Mouse (Mus musculus): Measurements from ENCODE around the gene Jpt2.

The Jpt2 gene

DNA sequence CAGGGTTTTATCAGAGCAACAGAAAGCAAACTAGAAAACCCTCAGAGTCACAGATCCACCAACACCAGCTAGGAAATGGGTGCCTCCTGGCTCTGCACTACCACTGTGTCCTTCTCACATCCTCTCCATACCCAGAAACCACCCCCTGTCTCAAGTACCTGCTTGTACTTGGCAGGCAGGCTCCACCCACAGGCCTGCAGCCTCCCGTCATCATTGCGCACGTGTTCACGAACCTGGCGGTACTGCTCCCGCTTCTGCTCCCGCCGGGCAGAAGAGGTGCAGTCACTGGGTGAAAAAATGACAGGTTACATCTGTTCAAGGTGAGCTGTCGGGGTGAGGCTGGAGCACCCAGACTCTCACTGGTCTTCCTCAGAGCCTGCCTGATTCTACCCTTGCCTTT, 56.7 kb downstream of the Jpt2 start:
- DNase-seq = peak; percentile 56

DNA sequence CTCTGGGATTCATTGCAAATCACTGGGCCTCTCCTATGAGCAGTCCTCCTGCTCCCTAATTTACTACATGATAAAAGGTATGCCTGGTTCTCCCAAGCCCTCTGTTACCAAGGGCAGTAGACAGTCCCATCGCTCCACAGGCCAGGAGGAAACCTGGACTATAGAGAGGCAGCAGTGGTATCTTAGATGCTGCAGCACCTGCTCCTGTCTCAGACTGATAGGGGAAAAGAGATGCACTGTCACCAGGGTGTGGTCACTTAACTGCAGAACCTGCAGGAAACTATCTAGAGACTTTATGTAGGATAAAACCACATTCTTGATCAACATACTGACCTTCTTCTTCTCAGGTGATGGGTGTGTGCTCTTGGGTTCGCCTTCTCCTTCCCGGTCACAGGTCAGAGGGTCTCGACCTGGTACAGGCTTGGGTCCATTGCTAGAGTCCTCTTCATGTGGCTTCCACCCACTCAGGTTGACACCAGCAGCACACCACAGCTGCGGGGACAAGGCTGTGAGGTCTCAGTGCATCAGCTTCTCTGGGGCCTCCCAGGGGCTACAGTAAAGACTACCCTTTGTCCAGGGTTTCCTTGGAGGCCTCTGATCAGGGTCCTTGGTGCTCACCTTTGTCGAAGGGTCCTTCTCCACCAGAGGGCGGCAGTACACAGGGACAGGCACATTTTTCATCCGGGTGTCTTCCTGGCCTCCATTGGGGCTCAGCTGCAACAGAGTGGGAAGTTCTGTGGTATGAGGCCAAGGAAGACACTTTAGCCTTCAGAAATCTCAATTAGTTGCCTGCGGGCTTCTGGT, 57.6 kb downstream of the Jpt2 start:
- DNase-seq = peak; percentile 85

DNA sequence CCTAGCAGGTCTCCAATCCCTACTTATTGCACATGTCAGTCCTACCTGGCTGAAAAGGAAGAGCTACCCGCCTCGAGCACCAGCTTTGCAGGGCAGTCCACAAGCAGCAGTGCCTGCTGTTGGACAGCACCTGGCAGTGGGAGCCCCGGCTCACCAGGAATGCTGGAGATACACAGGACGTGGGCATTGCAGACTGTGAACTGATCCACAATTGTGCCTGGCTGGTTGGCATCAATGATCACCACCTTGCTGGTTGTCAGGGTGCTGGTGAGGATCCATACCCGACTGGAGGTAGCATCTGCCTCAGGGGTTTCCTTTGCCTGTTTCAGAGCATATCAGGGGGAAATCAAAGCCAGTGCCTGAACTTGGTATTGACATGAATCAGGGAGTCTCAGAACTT, 58.4 kb downstream of the Jpt2 start:
- no peak for DNase-seq

DNA sequence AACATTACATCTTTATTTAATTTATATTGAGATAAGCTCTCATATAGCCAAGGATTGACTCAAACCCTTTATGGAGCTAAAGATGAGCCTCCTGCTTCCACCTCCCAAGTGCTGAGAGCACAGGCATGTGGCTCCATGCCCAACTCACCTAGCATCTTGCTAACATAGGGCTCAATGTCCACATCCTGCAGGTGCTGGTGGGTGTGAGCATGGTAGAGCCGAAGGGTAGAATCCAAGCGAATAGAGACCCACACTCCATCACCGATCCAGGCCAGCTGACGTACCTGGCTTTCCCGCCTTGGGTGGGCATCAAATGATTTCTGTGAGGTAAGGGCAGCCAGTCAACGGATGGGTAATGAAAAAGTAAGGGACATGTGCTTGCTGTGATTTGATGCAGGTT, 60.5 kb downstream of the Jpt2 start:
- DNase-seq = no peak

DNA sequence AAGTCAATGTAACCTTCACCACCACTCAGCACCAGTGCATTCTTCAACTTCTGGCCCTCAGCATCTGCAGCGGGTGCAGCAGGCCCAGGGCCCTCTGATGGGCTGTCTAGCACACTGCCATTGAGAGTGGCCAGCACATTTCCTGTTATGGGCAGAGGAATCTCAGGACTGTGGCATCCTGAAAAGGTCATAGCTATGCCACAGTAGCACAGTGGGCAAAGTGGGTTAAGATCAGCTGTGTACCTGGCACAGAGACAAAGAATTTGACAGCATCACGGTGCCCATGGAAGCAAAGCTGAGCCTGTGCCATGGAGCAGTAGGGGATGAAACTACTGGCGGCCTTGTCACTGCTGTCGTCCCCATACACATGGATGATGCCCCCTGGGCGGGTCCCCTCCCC, 61.3 kb downstream of the Jpt2 start:
- DNase-seq = no peak

DNA sequence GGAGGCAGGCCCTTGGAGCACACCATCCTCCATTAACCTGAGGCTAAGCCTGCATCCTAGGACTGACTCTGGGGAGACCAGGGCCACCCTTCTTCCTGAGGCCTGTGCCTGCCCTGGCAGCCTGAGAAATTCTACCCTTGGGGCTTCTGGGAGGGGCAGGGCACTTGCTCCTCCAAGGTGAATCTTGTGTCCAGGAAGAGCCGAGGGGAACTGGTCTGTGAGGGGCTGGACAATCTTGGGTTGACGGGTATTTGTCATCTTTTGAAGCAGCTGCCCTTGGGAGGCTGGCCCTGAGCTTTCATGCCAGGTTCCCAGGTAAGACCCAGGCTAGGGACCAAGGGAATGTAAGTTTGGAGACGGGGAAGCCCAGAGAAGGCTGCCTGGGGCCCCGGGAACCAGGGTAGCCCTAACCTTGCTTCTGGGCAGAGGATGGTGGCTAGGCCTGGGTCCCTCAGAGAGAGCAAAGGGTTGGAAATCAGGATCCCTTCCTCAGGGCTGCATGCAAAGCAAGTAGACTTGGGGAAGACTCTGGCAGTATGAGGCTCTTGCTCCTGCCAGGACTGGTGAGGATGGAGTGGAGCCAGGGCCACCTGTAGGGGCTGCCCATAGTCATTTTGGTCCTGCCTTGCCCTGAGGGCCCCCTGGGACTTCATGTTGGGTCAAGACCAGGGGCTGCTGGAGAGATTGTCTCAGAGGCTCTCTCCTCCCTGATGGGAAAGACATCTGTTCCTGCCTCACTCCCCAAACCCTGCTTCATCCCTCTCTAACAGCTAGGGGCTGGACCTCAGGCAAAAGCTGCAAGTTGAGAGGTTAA, 62.2 kb downstream of the Jpt2 start:
- DNase-seq = no peak

DNA sequence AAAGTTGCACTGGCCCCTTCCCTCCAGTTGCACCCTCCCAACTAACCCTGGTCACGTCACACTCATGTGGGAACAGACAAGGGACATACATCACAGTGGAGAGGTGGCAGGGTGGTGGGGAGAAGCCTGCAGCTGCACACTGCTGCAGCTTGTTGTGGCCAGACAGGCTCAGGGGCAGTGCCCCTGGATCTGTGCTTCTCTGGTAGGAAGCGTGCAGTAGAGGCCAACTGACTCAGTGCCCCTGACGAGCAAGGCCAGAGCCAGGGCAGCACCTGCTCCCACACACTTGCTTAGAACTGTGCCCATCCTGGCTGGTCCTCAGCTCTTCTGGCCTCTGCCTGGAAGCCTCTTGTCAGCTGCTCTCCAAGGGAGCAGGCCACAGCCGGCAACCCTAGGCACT, 62.9 kb downstream of the Jpt2 start:
- no peak for DNase-seq

DNA sequence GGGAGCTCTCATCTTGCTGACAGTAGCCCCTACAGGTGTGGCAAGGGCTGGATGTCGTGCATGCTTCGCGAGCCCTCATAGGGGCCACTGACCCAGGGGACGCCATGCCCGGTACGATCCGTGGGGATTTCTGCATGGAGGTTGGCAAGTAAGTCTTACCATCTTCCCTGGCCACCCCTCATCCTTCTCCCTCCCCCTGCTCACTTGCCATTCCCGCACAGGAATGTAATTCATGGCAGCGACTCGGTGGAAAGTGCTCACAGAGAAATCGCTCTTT, 63.6 kb downstream of the Jpt2 start:
- DNase-seq = no peak

DNA sequence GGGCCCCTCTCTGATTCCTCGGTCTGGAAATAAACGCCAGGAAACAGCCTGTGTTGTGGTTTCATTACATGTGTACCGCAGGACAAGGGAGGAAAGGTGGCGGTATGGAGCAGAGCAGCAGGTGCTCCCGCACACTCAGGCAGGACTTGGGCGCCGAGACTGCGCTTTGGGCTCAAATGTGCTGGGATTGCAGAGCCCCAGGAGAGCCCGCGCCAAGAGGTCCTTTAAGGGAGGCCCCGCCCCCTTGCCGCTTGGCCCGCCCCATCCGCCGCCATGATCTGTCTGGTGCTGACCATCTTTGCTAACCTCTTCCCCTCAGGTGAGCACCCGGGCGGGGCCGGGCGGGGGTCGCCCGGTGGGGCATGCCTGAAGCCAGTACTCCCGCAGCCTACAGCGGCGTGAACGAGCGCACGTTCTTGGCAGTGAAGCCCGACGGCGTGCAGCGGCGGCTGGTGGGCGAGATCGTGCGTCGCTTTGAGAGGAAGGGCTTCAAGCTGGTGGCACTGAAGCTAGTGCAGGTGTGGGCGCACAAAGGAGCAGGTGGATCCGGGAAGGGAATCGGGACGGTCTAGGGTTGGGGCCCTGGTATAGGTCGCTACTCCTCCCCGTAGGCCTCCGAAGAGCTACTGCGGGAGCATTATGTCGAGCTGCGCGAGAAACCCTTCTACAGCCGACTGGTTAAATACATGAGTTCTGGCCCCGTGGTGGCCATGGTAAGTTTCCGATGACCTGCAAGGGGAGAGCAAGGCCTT, 64.1 kb downstream of the Jpt2 start, which contains the start of gene Nme3:
TSS of gene Nme3 (plus strand) at position 260 of the 752 bp plus-strand sequence.
- DNase-seq = peak; percentile 93

DNA sequence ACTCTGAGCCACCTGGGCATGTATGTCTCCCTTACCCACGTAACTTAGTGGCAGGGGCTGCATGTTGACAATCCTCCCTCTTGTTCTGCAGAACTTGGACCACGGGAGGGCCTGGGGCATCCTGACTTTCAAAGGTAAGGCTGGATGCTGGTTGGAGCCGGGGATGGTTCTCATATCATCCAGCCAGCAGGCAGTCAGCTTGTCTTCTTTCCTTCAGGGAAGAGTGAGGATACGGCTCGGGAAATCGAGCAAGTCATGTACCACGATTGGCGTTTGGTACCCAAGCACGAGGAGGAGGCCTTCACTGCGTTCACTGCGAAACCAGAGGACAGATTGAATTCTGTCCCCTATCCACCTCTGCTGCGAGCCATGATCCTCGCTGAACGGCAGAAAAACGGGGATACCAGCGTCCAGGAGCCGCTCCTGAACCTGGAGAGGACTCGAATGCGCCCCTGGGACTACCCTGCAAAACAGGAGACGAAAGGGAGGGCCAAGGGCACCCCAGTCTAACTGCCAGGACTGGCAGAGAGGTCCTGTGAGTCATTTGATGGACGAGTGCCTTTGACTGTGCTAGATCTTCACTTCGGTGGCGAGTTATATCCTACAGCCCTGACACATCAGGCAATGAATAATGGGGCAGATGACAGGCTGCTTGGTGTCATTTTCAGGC, 64.8 kb downstream of the Jpt2 start:
- no peak for DNase-seq

DNA sequence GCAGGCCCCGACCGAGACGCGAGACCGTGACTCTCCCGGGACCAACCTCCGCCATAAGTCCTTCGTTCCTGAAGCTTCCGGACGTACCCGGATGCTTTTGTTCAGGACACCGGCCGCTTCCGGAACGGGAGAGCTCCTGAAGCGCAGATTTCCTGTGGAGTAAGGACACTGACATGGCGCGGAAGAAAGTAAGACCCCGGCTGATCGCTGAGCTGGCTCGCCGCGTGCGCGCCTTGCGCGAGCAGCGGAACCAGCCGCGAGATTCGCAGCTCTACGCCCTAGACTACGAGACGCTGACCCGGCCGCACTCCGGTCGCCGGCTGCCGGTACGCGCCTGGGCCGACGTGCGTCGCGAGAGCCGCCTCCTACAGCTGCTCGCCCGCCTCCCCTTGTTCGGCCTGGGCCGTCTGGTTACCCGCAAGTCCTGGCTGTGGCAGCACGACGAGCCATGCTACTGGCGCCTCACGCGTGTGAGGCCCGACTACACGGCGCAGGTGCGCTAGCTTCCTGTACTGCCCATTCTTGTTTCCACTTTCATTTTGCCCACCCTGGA, 65.4 kb downstream of the Jpt2 start, which contains the start of the genes Eme2 and Mrps34:
TSS of gene Eme2 (minus strand) at position 93 of the 553 bp plus-strand sequence.
TSS of gene Mrps34 (plus strand) at position 122 of the 553 bp plus-strand sequence.
- DNase-seq = peak; percentile 84

DNA sequence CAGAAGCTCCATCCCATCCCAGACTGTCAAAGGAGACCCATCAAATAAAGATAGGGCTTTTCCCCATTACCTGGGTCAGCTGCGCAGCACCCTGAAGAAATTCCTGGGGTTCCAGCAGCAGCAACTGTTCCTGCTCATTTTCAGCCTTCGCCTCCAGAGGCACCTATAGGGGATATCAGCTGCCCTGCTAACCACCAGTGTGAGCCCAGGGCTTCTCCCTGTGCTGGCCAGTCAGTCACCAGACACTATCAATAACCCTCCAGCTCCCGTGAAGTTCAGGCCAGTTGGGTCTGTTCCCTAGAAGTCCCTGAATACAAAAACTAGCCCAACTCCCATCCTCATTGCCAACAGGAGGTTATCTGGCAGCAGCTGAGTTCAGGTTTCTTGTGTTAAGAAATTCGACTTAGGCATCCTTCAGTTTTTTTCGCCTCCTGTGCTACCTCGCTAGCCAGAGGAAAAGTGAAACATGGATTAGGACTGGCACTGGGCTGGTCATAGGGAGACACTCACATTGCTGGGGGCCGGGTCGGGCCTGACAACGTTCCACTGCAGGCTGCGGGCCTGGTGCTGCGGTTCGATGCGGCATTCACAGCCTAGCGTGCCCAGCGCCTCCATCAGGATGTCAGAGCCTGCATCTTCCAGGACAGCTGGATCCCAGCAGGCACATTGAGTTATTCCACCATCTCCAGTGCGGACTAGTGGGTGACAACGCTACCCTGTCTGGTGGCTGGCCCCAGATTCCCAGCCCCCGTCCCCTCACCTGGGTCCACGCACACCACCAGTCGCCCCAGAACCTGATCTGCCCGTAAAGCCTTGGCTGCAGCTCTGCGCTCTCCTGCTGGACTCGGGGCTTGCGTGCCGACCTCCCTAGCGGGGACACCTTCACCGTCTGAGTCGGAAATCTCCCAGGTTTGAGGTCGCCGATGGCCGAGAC, 66.2 kb downstream of the Jpt2 start:
- DNase-seq = peak; percentile 38

DNA sequence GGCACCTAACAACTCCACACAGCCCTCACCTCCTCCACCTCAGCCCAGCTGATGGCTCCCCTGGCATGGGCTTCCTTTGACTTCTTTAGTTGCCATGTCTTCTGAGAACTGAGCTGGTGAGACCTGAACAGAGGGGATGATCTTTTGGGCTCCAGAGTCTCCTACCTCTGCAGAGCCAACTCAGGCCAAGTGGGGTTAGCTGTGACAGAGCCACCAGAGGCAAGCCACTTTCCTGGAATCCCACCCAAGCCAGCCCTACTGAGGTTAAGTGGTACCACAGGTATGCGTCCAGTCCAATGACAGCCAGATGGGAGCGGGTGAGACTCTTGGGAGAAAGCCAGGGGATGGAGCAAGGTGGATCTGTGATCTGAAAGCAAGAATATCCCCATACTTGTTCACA, 67.2 kb downstream of the Jpt2 start:
- no peak for DNase-seq

DNA sequence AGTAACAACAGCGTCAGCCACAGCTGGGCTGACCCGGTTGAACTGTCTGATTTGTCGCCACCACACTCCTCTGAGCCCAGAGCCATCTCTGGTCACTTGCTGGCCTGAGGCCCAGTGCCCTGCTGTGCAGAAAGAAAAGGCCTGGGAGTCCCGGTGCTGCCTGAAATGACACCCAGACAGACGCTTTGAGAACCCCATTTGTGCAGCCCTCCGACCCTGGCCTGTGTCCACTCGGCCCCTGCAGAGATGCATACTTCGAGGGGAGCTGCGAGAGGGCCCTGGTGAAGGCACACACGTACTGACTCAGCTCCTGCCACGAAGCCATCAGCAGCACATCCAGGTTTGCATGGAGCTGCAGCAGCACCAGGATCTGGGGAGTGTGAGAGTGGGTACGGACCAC, 67.7 kb downstream of the Jpt2 start:
- no peak for DNase-seq

DNA sequence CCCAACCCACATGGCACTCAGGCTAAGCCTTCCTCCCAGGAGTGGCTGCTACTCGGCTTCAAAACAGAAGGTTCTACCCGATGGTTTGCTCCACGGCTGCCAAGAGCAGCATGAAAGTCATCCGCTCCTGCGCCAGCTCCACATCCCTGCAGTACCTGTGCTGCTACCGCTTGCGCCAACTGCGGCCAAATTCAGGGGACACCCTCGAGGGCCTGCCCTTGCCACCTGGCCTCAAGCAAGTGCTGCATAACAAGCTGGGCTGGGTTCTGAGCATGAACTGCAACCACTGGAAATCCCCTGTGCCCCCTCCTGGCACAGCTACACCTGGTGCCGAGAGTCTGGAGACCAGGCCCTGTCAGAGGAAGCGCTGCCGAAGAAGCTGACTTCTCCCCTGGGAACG, 69.2 kb downstream of the Jpt2 start:
- DNase-seq = no peak

DNA sequence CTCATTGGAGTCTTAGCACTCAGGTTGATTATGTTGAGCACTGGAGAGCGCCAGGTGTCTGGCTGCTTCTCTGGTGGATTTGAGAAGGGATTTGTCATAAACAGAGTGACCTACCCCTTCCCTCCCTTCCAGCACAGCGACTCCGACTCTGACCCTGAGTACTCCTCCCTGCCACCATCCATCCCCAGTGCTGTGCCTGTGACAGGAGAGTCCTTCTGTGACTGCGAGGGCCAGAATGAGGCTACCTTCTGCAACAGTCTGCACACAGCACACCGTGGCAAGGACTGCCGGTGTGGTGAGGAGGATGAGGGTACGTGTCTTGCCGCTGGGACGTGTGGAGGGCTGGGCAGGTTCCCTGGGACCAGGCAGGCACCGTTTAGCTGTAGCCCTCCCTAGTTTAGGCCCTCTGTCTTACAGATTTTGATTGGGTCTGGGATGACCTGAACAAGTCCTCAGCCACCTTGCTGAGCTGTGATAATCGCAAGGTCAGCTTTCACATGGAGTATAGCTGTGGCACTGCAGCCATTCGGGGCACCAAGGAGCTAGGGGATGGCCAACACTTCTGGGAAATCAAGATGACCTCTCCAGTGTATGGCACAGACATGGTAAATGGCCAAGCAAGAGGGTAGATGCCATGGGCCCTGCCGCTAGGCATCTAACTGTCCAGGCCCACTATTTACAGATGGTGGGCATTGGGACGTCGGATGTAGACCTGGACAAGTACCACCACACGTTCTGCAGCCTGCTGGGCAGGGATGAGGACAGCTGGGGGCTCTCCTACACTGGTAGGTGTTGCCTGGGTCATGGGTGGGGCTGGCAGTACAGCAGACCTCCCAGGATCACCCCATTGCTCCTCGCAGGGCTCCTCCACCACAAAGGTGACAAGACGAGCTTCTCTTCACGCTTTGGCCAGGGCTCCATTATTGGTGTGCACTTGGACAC, 70.1 kb downstream of the Jpt2 start:
- DNase-seq = no peak

DNA sequence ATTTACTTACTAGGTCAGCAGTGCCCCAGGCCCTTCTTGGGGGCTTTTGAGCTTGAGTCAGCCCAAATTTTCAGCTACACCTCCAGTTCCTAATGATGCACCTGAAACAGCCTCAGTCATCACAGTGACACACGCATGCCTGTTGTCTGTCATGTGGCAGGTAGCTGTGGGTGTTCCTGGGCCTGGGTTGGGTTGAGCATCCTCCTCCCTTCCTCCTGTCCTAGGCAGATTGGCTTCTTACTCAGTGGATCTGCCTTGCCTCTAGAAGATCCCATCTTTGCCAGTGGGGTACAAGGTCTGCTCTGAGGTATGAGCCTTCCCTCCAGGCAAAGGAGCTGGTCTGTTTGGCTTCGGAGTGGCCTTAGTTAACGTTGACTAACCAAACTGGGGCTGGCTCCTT, 71.6 kb downstream of the Jpt2 start:
- DNase-seq = no peak

Measured in liver (tissue).